ENCODE assay signal across 17 mouse cellular contexts in the genomic region with DNA sequence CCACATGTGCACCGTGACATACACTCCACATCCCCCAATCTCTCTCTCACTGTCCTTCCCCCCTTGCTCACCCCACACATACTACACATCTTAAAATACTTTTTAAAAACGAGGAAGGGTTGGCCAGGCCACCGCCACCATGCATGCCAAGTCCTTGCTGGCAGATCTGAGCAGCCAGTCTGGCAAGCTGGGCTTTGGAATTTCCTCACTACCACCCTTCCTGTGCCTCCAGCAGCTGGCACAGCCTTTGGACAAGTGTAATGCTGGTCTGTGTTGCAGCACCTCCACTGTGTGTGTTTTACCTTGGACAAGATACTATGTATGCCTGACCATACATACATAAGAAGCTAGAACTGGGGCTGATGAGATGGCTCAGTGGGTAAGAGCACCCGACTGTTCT. TPM values are rescaled to one million over a fixed set of nuclear protein-coding genes. Genes with fewer than 3 reads are reported as not detected.
"Had no signal": no experiment of that assay in that cellular context is flagged by ENCODE, and none has a peak within 500 bp of the region (broad histone marks: within the 10 kb centered on the region; RNA-seq: fewer than 3 reads in every experiment).

No protein-coding gene starts in this region.

- H3K36me3 ChIP-seq: lung, embryonic 15.5 days; midbrain, embryonic 15.5 days had no signal

- H3K9me3 ChIP-seq: lung, embryonic 15.5 days; megakaryocyte, embryonic 14.5 days; midbrain, embryonic 13.5 days; midbrain, embryonic 15.5 days; neural tube, embryonic 12.5 days had no signal

- H3K27me3 ChIP-seq: megakaryocyte, embryonic 14.5 days; midbrain, embryonic 15.5 days had no signal

- H3K9ac ChIP-seq: lung, embryonic 15.5 days; midbrain, embryonic 13.5 days; midbrain, embryonic 15.5 days; neural tube, embryonic 12.5 days had no signal

- H3K27ac ChIP-seq: lung, embryonic 15.5 days; macrophage; midbrain, embryonic 13.5 days; midbrain, embryonic 15.5 days; neural tube, embryonic 12.5 days had no signal

- ATAC-seq: lung, postnatal 0 days; midbrain, embryonic 13.5 days; midbrain, embryonic 15.5 days had no signal

- DNase-seq: lung, adult 2 months; lung, postnatal 14 days; lung, postnatal 36 days; right cerebral cortex, postnatal 14 days; spleen, adult 18-20 months; thymus, adult 18-20 months; thymus, postnatal 14 days; thymus, postnatal 4 days had no signal

- H3K4me3 ChIP-seq: lung, embryonic 15.5 days; megakaryocyte, embryonic 14.5 days; midbrain, embryonic 13.5 days; midbrain, embryonic 15.5 days; neural tube, embryonic 12.5 days had no signal

RNA-seq across cellular contexts. Expression of gene Sec14l2, which starts 9.7 kb away (rescaled TPM):
- total RNA-seq: monocyte, adult 5-6 weeks had no signal

RNA-seq across cellular contexts. Expression of gene Mtfp1, which starts 18.3 kb away (rescaled TPM):
- total RNA-seq: neutrophil, adult 5-6 weeks had no signal
